Mouse (Mus musculus) left cerebral cortex, postnatal 4 days (tissue): ENCODE data around the gene Pdpk1. TPM values are rescaled to one million over a fixed set of nuclear protein-coding genes. Genes with fewer than 3 reads are reported as not detected.

Source experiments
- DNase-seq: peaks from one replicate; pipeline ENCODE4 v3.0.0-alpha.2; 2022
- intact Hi-C: fragments of 180-260 bp; cut with DNase I; formaldehyde crosslinking; loops from one replicate; pipeline ENCODE4 v1.15.1; 2025
- total RNA-seq, 2 experiments: library from RNA; stranded (reverse); gene quantifications; 2 replicates each; pipeline ENCODE4 v1.2.3; 2021

Gene Pdpk1
- 10 to 100 TPM; 67.0 to 68.3 TPM for total RNA-seq

DNA sequence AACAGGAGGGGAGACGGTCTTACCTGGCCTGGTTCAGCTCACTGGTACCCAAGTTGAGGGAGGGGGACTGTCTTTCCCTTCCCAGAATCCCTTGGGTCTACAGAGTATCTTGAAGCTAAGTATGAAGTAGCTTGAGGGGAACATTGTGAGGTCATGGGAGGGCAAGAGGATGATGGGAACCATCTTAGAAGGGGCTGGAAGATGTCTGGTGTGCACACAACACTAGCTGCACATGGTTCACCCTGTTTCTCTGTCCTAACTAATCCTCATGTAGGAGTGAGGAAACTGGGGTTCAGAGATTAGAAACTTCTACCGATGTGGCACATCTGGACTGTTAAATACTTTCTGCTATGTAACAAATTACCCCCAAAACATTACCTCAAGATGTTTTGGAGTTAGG, at the start of gene Pdpk1:
Gene Pdpk1 (minus strand): TSS at position 101 of the 400 bp plus-strand sequence.
- DNase-seq = no peak
- intact Hi-C loops = no loop called here

GRCm38 (mm10) chr17:24199741-24200140, 49.0 kb upstream of the Pdpk1 start:
- intact Hi-C loops = no loop called here
- no peak for DNase-seq

DNA sequence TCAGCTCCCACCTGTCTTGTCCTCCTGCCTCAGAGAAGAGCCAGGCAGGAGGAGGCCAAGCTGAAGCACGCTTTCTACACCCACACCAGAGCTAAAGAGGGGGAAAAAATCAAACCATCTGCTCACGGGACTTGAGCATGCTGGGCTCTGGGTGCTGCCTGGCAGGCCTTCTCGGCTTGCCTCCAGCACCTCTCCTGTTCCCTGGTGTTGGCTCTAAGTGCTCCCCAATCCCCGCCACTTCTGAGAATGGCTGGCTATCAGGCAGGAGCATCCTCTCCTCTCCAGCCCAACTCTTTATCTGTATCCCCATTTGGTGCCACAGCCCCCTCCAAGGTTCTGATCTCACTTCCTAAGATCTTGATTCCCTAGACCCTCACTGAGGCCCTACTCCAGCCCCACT, 48.5 kb upstream of the Pdpk1 start:
- DNase-seq = peak; percentile 11
- intact Hi-C loops = no loop called here

DNA sequence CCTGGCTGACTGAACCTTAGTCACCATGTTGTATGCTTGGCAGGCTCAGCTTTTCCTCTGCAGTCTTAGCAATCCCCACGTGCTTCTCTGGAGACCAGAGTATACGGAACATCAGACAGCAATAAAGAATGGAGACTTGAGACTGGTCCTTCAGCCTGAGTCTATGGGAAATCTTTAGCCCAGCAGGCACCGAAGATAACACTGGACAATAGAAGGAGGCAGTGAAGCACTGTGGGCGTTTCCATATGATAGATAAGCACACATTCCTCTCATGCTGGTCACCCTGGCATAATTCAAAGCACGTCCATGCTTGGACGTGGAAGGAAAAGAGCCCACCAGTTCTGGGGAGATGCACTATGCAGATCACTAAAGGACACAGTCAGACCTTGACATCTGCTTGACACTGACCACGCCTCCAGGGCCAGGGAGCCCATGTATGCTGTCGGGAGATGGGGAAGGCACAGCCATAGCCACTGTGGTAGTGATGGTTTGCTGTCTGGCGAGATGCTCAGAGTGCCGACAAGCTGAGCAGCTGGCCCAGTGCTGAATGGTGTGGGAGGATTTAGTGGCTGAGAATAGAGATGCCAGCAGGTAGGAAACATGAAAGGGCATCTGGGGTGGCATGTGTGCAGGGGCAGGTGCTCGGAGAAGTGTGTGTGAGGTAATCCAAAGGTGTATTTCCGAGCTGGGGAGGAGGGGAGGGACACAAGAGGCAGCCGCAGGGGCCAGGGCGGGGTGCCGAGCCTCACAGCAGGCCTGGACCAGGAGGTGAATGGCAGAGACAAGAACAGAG, 46.5 kb upstream of the Pdpk1 start:
- no peak for DNase-seq
- intact Hi-C loops = no loop called here

DNA sequence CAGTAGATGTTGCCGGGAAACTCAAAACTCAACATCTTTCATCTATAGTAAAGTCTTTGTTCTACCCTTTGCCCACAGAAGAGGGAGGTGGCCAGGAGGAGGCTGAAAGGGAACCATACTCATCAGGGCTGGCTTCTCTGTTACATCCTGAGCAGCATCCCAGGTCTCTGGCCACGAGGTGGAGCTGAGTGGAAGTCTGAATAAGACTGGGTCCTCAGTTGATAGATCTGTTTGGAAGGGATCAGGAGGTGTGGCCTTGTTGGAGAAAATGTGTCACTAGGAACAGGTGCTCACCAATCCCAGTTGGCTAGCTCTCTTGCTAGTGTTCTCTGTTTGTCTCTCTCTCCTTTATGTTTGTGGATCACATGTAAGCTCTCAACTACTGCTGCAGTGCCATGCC, 44.6 kb upstream of the Pdpk1 start:
- intact Hi-C loops = no loop called here
- DNase-seq = no peak

GRCm38 (mm10) chr17:24193769-24194168, 43.0 kb upstream of the Pdpk1 start:
- intact Hi-C loops = no loop called here
- DNase-seq = no peak

GRCm38 (mm10) chr17:24193268-24193667, 42.5 kb upstream of the Pdpk1 start:
- DNase-seq = no peak
- intact Hi-C loops = no loop called here

- intact Hi-C loops = no loop called here
- no peak for DNase-seq
Measured at GRCm38 (mm10) chr17:24192848-24193247, 42.1 kb upstream of the Pdpk1 start.

DNA sequence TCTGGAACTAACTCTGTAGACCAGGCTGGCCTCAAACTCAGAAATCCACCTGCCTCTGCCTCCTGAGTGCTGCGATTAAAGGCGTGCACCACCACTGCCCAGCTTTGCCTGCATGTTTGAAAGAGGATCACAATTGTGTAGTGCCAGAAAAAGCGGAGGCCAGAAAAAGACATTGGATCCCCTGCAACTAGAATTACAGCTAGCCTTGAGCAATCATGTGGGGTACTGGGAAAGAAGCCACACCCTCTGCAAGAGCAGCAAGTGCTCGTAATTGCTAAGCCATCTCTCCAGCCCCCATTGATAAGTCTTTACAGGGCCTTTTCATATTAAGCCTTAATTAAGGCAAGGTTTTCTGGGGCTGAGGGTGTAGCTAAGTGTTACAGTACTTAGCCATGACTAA, 40.8 kb upstream of the Pdpk1 start:
- no peak for DNase-seq
- intact Hi-C loops = no loop called here

- no peak for DNase-seq
- intact Hi-C loops = no loop called here
Measured at GRCm38 (mm10) chr17:24190934-24191333, 40.2 kb upstream of the Pdpk1 start.

DNA sequence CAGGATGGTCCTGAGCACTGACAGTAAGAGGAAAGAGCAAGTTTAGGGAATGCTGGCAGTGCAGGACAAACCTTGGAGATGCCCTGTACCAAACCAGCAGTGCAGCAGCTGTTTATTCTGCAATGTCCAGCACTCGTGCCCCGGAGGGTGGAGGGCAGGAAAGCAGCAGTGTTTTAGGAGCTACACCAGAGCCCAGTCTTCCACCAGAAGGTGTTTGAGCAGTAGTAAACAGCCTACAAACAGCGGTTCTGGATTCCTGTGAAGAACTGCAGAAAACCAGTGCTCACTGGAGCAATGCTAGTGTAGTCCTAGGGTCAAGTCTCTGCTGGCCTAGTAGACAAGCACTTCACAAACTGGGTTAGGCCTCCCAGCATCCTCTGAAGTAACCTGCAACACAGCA, 23.5 kb upstream of the Pdpk1 start:
- no peak for DNase-seq
- intact Hi-C loops = loop anchor here (10.0 kb wide), 1 partner anchor 221 kb away; no protein-coding TSS in a partner anchor

DNA sequence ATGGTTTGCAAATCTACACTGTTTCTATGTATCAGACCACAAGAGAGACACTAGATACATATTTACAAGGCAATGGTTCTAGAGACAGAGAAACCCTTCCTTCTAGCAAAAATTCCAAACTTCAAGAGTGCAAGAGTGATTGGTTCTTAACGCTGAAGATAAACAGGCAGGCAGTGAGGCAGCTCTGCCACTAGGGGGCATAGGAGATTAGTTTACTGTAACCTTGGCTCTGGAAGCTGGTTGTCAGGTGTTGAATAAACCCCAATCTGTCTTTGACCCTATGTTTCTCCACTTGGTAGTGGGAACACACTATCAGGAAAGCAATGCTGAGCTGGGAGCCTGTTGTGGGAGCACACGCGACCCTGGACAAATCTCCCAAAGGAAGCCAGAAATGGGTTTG, 22.7 kb upstream of the Pdpk1 start:
- DNase-seq = peak; percentile 68
- intact Hi-C loops = loop anchor here (2.0 to 10.0 kb wide), 2 partner anchors 33 to 221 kb away; no protein-coding TSS in a partner anchor

- intact Hi-C loops = loop anchor here (2.0 to 10.0 kb wide), 2 partner anchors 35 to 223 kb away; no protein-coding TSS in a partner anchor
- DNase-seq = no peak
Measured at GRCm38 (mm10) chr17:24171738-24172137, 21.0 kb upstream of the Pdpk1 start.

- DNase-seq = no peak
- intact Hi-C loops = loop anchor here (10.0 kb wide), 1 partner anchor 224 kb away; no protein-coding TSS in a partner anchor
Measured at GRCm38 (mm10) chr17:24170729-24171128, 20.0 kb upstream of the Pdpk1 start.

- no peak for DNase-seq
- intact Hi-C loops = loop anchor here (10.0 kb wide), 1 partner anchor 225 kb away; no protein-coding TSS in a partner anchor
Measured at GRCm38 (mm10) chr17:24170125-24170524, 19.4 kb upstream of the Pdpk1 start.

DNA sequence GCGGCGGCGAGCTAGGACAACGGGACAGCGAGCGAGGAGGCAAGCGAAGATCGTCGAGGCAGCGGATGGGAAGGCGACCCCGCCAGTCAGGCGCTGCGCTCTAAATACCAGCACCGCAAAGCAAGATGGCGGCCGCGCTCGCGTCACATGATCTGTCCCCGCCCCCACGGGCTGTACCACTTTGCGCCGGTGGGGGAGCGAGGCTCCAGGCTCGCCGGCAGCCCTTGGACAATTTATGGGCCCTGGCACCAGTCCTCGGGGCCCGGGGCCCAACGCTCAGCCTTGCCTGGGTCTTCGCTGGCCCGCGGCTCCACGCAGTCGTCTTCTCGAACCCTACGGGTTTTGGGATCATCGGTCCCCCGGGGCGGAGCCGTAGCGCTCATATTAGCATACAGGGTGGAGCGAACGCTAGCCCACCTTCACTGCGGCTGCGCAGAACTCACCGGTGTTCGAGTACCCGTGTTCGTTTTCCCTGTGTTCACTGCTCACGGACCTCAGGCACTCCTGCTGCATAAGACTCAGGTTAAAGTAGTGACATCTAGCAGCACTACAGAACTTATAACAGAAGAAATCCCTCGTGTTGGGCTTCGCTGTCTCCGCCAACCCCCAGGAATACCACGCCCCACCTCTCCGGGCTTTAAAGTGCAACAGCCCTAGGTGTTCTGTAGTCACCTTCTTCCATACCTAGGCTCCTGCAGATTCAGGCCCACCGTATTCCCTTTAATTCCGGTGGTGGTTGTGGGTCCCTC, 18.8 kb upstream of the Pdpk1 start, which contains the start of gene Atp6v0c:
Gene Atp6v0c (minus strand): TSS at position 386 of the 749 bp plus-strand sequence.
- intact Hi-C loops = loop anchor here (10.0 kb wide), 1 partner anchor 225 kb away; no protein-coding TSS in a partner anchor
- peak; percentile 97 for DNase-seq

DNA sequence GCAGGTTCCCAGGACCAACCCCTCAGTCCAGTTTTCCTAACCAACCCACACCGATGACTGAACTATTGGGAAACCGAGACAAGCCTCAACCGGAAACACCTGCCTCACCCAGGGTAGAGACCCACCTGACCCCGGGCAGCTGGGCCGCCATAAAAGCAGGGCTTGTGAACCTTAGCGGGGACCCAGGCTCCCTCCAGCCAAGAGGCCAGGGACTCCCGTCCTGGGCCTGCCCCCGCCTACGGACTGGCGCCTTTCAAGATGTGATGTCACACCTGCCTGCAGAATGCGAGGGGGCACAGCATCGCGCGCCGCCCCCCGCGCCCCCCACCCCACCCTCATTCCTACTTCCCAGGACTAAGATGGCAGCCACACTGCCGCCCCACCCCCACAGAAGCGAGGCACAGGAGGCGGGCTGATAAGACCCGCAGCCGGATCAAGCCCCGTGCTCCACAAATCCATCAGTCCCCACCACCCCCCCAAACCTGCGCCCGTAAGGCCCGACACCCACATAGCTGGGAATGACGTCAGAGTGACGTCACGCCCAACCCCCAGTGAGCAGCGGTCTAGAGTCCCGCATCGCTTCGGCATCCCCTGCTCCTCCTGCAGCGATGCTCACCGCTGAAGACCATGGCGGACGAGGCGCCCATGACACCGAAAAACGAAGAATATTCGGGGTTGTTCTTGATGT, 18.0 kb upstream of the Pdpk1 start:
- DNase-seq = peak; percentile 76
- intact Hi-C loops = no loop called here

GRCm38 (mm10) chr17:24167891-24168505, 17.3 kb upstream of the Pdpk1 start:
- intact Hi-C loops = no loop called here
- no peak for DNase-seq

GRCm38 (mm10) chr17:24167120-24167519, 16.4 kb upstream of the Pdpk1 start:
- intact Hi-C loops = no loop called here
- DNase-seq = no peak

DNA sequence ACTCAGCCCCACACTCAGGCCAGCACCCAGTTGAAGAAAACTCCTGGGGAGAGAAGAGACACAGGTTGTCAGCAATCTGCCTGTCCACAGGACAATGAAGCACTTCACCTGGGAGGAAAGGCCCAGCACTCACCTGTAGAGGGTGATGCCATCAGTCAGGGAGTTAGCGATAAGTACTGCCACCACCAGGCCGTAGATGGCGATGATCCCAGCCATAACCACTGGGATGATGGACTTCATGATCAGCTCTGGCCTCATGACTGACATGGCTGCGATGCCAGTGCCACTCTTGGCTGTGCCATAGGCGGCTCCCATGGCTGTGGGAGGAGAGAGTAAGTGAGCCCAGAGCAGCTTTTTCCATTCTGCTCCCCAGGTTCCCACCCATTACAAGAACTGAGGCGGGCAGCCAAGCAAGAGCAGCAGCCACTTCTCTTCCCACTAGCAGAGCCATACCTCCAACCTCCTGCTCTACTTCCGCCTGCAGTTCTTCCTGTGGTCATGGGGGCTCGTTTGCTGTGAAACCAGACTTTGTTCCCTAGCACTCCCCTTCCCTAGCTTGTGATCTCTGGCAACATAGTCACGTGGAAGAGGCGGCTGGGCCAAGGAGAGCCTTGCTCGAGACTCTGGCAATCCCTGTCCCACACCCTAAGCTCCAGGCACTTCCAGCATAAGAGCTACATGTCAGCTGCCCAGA, 14.0 kb upstream of the Pdpk1 start:
- DNase-seq = no peak
- intact Hi-C loops = no loop called here
